Mouse (Mus musculus) fat pad, adult 2 months (tissue): ENCODE results near the gene Incenp.
"Not testable (repeated sequence)": the region's sequence is repeated elsewhere in the genome, so short reads cannot be mapped to it uniquely, and the experiment has no call there.

ENCODE experiments used
- DNase-seq: peaks from one replicate; pipeline ENCODE4 v3.0.0-alpha.2; 2011; ENCODE audit warnings: low read depth, low spot score; ENCODE audit errors: extremely low read depth

Gene Incenp

GRCm38 (mm10) chr19:9836581-9837340 lies 62.6 kb downstream of the Incenp start:
- not testable (repeated sequence) for DNase-seq
